8 mouse cellular contexts compared by ENCODE assay signal in the genomic region with DNA sequence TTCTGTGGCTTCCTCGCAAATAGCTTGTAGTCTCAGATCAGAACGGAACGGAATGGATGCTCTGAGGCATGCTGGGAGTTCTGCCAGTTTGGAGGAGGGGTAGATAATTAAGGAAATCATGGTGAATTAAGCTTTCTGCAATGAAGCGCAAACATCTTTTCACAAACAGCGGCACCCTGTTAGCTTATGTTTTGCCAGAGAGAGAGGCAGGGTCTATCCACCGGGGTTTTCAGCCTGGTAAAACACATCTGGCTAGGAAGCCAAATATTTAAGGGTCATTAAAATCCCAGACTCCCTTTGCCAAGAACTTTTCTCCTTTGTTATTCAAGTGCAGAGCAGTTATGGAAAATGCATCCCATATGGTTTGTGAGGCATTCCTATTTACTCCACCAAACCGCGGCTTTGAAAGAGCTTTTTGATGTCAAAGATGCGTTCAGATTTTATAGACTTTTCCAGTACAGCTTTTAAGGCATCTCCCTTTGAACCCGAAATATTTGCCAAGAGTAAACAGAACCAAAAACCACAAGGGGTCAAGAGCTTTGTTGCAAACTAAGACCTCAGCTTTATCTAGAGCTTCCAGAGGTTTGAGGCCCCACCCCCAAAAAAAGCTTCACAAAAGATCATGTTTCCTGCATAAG.
DNase-seq lines count a peak whose midpoint lies in the region; ATAC-seq and TF ChIP-seq lines count a peak whose summit lies in the region.

No protein-coding gene starts in this region.

- ATAC-seq in midbrain, postnatal 0 days (ENCODE audit: low FRiP score) = no peak
- ATAC-seq in kidney, embryonic 16.5 days (ENCODE audit: low FRiP score, low TSS enrichment) = peak; percentile 49
- peak; percentile 65; the same call in 1 of the 2 replicates for ATAC-seq in neural tube, embryonic 14.5 days (ENCODE audit: low read depth)

- H3K9ac ChIP-seq in midbrain, postnatal 0 days (replicated peaks; ENCODE audit: low read length, poor library complexity, severe bottlenecking) = no peak overlapping the region
- no peak overlapping the region for H3K9ac ChIP-seq in kidney, embryonic 16.5 days (replicated peaks; ENCODE audit: low read length)
- H3K9ac ChIP-seq in neural tube, embryonic 14.5 days (replicated peaks; ENCODE audit: low read depth, low read length) = no peak overlapping the region

- no peaks in the 10 kb centered on the region for H3K27me3 ChIP-seq in midbrain, postnatal 0 days (ENCODE audit: insufficient read depth, low read length)
- H3K27me3 ChIP-seq in midbrain, embryonic 10.5 days (ENCODE audit: low read depth, poor library complexity, severe bottlenecking) = no peaks in the 10 kb centered on the region
- no peaks in the 10 kb centered on the region for H3K27me3 ChIP-seq in kidney, embryonic 16.5 days (ENCODE audit: insufficient read depth, low read length)
- no peaks in the 10 kb centered on the region for H3K27me3 ChIP-seq in neural tube, embryonic 14.5 days (ENCODE audit: control insufficient read depth, insufficient read depth, low read length)

- no peaks in the 10 kb centered on the region for H3K9me3 ChIP-seq in midbrain, postnatal 0 days (ENCODE audit: low read length)
- H3K9me3 ChIP-seq in midbrain, embryonic 10.5 days (replicated peaks) = no peaks in the 10 kb centered on the region
- no peaks in the 10 kb centered on the region for H3K9me3 ChIP-seq in kidney, embryonic 16.5 days (ENCODE audit: low read length)
- H3K9me3 ChIP-seq in neural tube, embryonic 14.5 days (ENCODE audit: control insufficient read depth, low read length) = no peaks in the 10 kb centered on the region

- H3K4me1 ChIP-seq in midbrain, postnatal 0 days (ENCODE audit: insufficient read depth, low read length) = no peaks in the 10 kb centered on the region
- peaks cover 12% of the 10 kb centered on the region for H3K4me1 ChIP-seq in midbrain, embryonic 10.5 days
- H3K4me1 ChIP-seq in kidney, embryonic 16.5 days (ENCODE audit: insufficient read depth, low read length) = peaks cover 20% of the 10 kb centered on the region
- H3K4me1 ChIP-seq in neural tube, embryonic 14.5 days (ENCODE audit: control insufficient read depth, insufficient read depth, low read length) = no peaks in the 10 kb centered on the region

- H3K36me3 ChIP-seq in midbrain, postnatal 0 days (ENCODE audit: insufficient read depth, low read length) = no peaks in the 10 kb centered on the region
- H3K36me3 ChIP-seq in midbrain, embryonic 10.5 days = no peaks in the 10 kb centered on the region
- no peaks in the 10 kb centered on the region for H3K36me3 ChIP-seq in kidney, embryonic 16.5 days (ENCODE audit: insufficient read depth, low read length)
- no peaks in the 10 kb centered on the region for H3K36me3 ChIP-seq in neural tube, embryonic 14.5 days (ENCODE audit: control insufficient read depth, insufficient read depth, low read length)

- no peak overlapping the region for H3K27ac ChIP-seq in midbrain, postnatal 0 days (ENCODE audit: low read depth, low read length)
- no peak overlapping the region for H3K27ac ChIP-seq in midbrain, embryonic 10.5 days (replicated peaks)
- peak overlapping the region; percentile 88 for H3K27ac ChIP-seq in kidney, embryonic 16.5 days (ENCODE audit: low read length)
- H3K27ac ChIP-seq in neural tube, embryonic 14.5 days (ENCODE audit: low read depth, low read length) = no peak overlapping the region

- H3K4me2 ChIP-seq in midbrain, postnatal 0 days (ENCODE audit: low read depth, low read length, poor library complexity, severe bottlenecking) = no peak overlapping the region
- H3K4me2 ChIP-seq in kidney, embryonic 16.5 days (replicated peaks; ENCODE audit: low read depth, low read length) = no peak overlapping the region
- no peak overlapping the region for H3K4me2 ChIP-seq in neural tube, embryonic 14.5 days (ENCODE audit: low read depth, low read length)

- TF ChIP-seq CTCF in midbrain, postnatal 0 days (IDR thresholded peaks at IDR 0.05) = no peak

- WGBS in midbrain, postnatal 0 days = 52% methylated on average over 10 of the region's 10 CpGs
- WGBS in midbrain, embryonic 10.5 days = 69% methylated on average over 10 of the region's 10 CpGs
- 37% methylated on average over 10 of the region's 10 CpGs for WGBS in kidney, embryonic 16.5 days
- 55% methylated on average over 10 of the region's 10 CpGs for WGBS in neural tube, embryonic 14.5 days

- intact Hi-C loops in gastrocnemius, postnatal 14 days (cut with DNase I; ENCODE audit: low total_unique reads) = no loop called here

- peak; percentile 12 for DNase-seq in gastrocnemius, postnatal 14 days
- DNase-seq in gastrocnemius, adult 18-20 months (ENCODE audit: low spot score) = no peak
- peak; percentile 62 for DNase-seq in midbrain, postnatal 0 days (ENCODE audit: low spot score)
- DNase-seq in midbrain, embryonic 10.5 days (ENCODE audit: low spot score) = no peak
- DNase-seq in adrenal gland, postnatal 4 days (ENCODE audit: low spot score in 2 of 2) = no peak
- no peak for DNase-seq in adrenal gland, adult (ENCODE audit: inconsistent age in 2 of 2, low spot score in 1 of 2)

- H3K4me3 ChIP-seq in midbrain, postnatal 0 days (ENCODE audit: low read depth, low read length) = no peak overlapping the region
- no peak overlapping the region for H3K4me3 ChIP-seq in midbrain, embryonic 10.5 days
- no peak overlapping the region for H3K4me3 ChIP-seq in kidney, embryonic 16.5 days (ENCODE audit: low read length)
- H3K4me3 ChIP-seq in neural tube, embryonic 14.5 days (ENCODE audit: low read depth, low read length) = no peak overlapping the region

Comparison
In these comparisons a context has a peak if more than half of its experiments do, and no peak if none do; other contexts are left out.
1. DNase-seq: peak in gastrocnemius, postnatal 14 days (single experiment) and midbrain, postnatal 0 days (single experiment); none in gastrocnemius, adult 18-20 months (single experiment), midbrain, embryonic 10.5 days (single experiment), adrenal gland, postnatal 4 days (0 of 2) and adrenal gland, adult (0 of 2).